Mouse (Mus musculus) midbrain, embryonic 12.5 days (tissue): ENCODE measurements around the gene Pard6b. TPM values are rescaled to one million over a fixed set of nuclear protein-coding genes. Genes with fewer than 3 reads are reported as not detected.

ENCODE experiments used
- microRNA-seq: library from miRNA; unstranded; fragments of <30 nt; microRNA quantifications from one replicate; pipeline ENCODE4, GENCODE M21; 2017
- polyA plus RNA-seq: library from polyadenylated mRNA; unstranded; fragments of >200 nt; fragmentation: Nextera tagmentation; extraction: Ambion mirVana; gene quantifications from 2 replicates; pipeline ENCODE4 v1.2.1, GENCODE M21; 2016

The Pard6b gene
- polyA plus RNA-seq, 1 experiment from 2014 or later: 8.6 TPM

Small RNAs within 50 kb of the gene (microRNA-seq; reads per million reads assigned to microRNA genes)
- gene Gm24327: not detected

Other genes starting within 250 kb of the Pard6b start
- 114 and 117 TPM in 2 replicates for gene Ptpn1, start 148.9 kb upstream of the Pard6b start, polyA plus RNA-seq
- 1.1 and 1.2 TPM in 2 replicates for gene Ripor3, start 70.4 kb upstream of the Pard6b start, polyA plus RNA-seq
- gene Adnp, start 126.1 kb downstream of the Pard6b start, polyA plus RNA-seq: 7.5 and 8.7 TPM in 2 replicates
- 23.6 and 24.7 TPM in 2 replicates for gene Gm20716, start 149.4 kb downstream of the Pard6b start, polyA plus RNA-seq
- 87.5 and 99.0 TPM in 2 replicates for gene Dpm1, start 149.6 kb downstream of the Pard6b start, polyA plus RNA-seq
- gene Mocs3, start 149.6 kb downstream of the Pard6b start, polyA plus RNA-seq: 11.3 and 11.7 TPM in 2 replicates
- gene Kcng1, start 200.7 kb downstream of the Pard6b start, polyA plus RNA-seq: 2.3 and 3.2 TPM in 2 replicates